Mouse (Mus musculus) embryonic stem cell, embryonic (primary cell): Measurements from ENCODE around the gene Robo1.

Experiments
- CTCF ChIA-PET, 4 experiments: fragments of 300-600 bp in 2 of 4; fragments of 350-600 bp in 2 of 4; sonication (Branson Sonifier 250); formaldehyde crosslinking; loops; one replicate each; lab custom pipeline; 2022; ENCODE audit warnings: inconsistent platforms in 2 of 4; lab: Charles Lee
- POLR2A ChIA-PET, 4 experiments: fragments of 300-600 bp in 2 of 4; fragments of 350-600 bp in 2 of 4; sonication (Branson Sonifier 250); formaldehyde crosslinking; loops; one replicate each; lab custom pipeline; 2022; ENCODE audit warnings: antibody characterized with exemption in 4 of 4, inconsistent platforms in 1 of 4; lab: Charles Lee

Gene Robo1

GRCm38 (mm10) chr16:73062461-73062860, 754.4 kb downstream of the Robo1 start:
- ChIA-PET POLR2A (interaction anchor here in 1 of 4 experiments (0.5 kb wide), 1 partner anchor 626 kb away, joined by 8 read pairs; no protein-coding TSS in a partner anchor), CTCF (no interaction called here)

- CTCF ChIA-PET, result no interaction called here
- POLR2A ChIA-PET, result interaction anchor here in 1 of 4 experiments (0.7 kb wide), 1 partner anchor 13 kb away, joined by 3 read pairs; no protein-coding TSS in a partner anchor
Observed at GRCm38 (mm10) chr16:73067782-73068181, 759.7 kb downstream of the Robo1 start.

- ChIA-PET CTCF (no interaction called here), POLR2A (no interaction called here)
Observed at GRCm38 (mm10) chr16:73072047-73072446, 763.9 kb downstream of the Robo1 start.

GRCm38 (mm10) chr16:73072883-73073282, 764.8 kb downstream of the Robo1 start:
- ChIA-PET CTCF (interaction anchor here in 1 of 4 experiments (0.5 kb wide), 1 partner anchor 1380 kb away, joined by 3 read pairs; no protein-coding TSS in a partner anchor), POLR2A (no interaction called here)

GRCm38 (mm10) chr16:73082420-73082819, 774.3 kb downstream of the Robo1 start:
- ChIA-PET CTCF (no interaction called here), POLR2A (no interaction called here)

- CTCF ChIA-PET, result no interaction called here
- POLR2A ChIA-PET, result interaction anchor here in 1 of 4 experiments (1.3 kb wide), 1 partner anchor 10 kb away, joined by 3 read pairs; no protein-coding TSS in a partner anchor
Observed at GRCm38 (mm10) chr16:73083077-73083476, 775.0 kb downstream of the Robo1 start.
